Mouse (Mus musculus) spleen, postnatal 4 days (tissue): ENCODE data around the gene Ugt1a6a.

Source experiments
- DNase-seq, 2 experiments: peaks; one replicate each; pipeline ENCODE4 v3.0.0; 2022; ENCODE audit warnings: low spot score in 2 of 2

The Ugt1a6a gene

DNA sequence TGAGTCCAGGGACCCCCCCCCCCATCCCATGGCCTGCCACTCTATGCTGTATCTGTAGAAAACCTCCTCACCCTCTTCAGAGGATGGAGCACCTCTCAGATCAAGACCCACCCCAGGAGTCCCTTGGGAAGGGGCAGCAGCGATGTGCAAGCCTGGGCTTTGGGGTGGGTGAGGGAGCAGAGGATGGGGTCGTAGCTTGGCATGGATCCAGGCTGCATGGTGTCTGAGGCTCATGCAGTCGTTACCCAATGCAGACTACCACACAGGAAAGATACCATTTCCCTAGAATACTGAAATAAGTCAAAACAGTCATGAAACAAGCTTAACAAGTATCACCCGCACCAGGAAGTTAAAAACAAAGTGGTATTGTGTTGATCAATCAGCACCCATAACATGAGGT is 114.0 kb downstream of the Ugt1a6a start:
- no peak for DNase-seq

DNA sequence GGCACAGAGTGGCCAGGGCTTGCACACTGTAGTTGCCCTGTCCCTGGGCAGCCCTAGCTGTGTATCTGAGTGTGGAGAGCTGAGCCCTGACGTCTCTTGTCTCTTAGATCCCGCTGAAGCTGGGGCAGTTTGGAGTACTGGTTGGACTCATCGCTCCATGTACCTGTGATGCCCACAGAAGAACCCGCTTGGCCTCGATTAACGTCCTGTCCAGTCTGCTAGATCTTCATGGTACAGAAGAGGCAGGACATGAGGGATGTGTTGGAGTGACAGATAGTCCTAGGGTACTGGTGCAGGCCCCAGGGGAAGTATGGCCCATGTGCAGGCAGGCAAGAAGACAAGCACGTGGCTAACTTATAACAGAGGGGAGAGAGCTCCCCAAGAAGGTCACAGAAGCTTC is 115.0 kb downstream of the Ugt1a6a start:
- no peak for DNase-seq

DNA sequence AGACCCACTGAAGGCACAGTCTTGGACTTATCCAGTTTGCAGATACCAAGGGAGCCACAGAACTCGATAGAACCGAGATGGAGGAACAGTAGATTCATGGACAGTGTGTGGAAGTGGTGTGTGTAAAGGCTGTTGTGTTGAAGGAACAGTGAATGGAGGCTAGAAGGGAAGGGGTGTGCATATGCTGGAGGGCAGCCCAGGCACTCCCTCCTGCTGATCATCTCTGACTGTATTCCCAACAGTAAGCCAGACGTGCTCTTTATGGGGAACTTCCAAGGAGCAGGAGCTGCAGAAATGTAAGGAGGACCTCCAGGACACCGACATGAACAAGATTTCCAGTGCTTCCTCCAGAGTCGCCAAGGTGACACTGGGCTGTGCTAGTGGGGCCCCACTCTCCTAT is 115.4 kb downstream of the Ugt1a6a start:
- DNase-seq, result no peak

DNA sequence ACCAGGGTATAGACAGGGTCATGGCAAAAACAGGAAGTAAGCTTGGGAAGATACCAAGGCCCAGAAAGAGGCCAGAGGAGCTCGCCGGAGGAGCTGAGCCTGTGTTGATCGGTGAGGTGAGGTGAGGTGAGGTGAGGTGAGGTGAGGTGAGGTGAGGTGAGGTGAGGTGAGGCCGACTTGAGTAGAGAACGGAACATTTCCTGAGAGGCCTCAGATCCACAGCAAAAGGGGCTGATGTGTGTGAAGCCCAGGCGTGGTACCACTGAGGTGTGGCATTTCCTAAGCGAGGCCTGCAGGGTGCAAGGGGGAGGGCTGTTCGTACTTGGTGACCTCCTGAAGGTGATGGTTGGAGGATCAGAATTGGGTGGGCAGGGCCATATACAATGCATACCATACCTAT is 118.5 kb downstream of the Ugt1a6a start:
- no peak for DNase-seq

DNA sequence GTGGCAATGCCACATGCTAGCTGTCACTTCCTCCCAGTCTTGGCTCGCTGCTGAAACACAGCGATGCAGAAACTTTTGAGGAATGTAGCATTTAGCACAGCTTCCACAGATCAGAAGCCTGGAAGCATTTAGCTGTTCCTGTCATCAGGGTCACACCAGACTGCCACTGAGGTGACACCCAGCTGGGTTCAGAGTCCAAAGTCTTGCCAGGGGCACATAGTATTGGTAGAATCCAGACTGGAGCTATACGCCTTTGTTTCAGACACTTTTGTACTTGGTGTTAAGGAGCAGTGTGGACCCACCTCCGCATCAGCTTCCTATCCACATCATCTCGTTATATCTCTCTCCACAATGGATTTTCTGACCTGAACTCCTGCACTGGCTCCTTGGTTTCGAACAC is 118.9 kb downstream of the Ugt1a6a start:
- no peak for DNase-seq

DNA sequence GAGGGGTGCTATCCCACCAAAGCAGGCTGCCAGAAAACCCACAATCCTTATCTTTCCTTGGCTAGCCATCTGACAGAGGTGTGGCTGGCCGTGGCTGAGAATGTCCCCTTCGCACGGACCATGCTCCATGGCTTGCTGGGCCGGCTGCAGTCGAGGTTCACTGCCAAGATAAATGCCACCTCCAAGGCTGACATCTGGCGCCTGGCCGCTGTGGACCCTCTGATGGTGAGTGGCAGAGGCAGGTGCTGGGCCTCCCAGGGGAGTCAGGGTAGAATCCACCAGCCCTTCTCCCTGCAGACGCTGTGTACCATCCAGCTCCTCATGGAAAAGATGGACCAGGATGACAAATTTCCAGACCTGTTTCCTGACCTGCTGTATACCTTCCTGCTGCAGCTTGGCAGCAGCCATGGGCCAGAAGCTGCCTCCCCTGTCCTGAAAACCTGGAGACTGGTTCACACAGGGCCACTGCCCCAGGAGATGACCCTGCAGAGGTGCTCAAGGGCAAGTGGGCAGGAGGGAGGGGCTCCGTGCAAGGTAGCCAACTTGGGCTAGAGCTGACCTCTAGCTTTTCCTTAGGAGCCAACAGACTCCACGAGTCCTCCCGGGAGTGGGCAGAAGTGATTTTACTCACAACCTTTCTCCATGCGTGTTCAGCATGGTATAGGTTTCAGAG is 120.3 kb downstream of the Ugt1a6a start:
- DNase-seq, result no peak

DNA sequence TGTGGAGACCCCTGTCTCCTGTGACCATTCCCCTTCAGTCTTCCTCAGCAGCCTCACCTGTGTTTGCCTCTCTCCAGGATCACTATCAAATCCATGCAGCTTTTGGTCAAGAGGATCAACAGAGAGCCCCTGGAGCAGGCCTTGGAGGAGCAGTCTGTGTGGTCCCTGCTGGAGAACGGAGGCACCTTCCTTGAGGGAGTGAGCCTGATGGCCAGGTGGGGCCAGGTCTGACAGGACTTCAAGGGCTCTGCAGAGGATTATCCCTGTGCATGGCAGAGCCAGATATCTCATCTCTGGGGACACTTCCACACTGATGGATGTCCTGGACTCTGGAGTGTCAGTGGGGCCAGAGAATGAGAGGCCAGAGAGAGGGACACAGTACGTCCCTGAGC is 120.9 kb downstream of the Ugt1a6a start:
- DNase-seq, result no peak

DNA sequence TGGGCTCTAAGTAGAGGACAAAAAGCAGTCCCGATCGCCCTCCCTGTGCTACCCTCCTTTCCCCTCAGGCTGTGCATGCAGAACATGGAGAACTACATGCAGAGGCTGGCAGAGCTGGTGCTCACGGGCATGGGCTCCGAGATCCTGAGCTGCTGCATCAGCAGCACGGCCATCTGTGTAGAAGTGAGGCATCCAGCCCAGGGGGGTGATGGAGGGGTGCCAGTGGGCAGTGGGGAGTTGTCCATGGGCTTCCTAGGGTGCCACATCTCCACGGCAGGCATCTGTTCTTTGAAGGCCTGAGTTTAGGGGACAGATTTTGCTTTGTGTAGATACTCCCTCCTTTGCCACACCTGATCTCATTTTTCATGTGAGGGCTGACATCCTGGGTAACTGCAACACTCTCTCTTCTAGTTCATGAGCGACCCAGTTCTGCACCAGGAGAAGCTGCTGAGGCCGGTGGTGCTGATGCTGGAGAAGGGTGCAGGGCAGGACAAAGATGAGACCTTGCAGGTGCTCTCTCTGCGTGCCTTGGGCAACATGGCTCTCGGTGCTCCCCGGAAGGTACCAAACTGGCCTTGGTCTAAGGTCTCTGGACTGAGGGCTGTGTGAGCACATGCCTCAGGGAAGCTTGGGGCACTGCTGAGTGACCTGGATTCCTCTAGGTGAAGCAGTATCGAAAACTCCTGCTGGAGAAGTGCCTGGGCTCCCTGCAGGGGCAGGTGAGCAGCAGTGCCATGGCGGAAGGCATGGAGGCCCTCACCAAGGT is 121.6 kb downstream of the Ugt1a6a start:
- peak in 1 of 2 experiments; percentile 40 for DNase-seq

DNA sequence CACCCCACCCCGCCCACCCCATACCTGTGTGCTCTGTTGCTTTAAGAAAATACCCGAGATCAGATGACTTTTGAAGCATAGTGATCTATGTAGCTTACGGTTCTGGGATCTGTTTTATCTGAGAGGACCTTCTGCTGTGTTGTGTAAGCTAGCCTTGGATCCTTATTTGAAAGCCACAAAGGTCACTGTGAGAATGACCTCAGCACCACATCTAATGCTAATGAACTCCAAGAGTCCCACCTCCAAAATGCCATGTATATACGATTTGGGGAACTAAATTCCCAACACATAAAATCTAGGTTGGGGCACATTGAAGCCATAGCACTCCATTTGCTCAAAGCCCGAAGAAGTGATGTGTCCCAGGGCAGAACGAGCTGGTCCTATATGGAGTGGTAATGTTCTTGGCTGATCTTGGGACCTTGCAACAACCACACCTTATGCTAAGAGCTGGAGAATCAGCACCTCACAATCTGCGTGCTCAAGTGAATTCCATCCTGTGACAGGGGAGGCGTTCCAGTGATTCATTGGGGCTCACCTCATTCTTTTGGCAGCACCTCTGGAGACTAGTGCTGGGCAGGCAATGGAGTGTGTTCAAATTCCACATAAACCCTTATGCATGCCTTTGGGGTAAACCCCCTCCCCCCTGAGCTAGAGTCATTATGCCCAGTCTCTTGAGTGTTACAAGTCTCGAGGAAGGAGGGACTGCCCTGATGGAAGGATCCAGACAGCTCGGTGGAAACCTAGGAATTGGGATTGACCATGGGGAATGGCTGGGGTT is 122.5 kb downstream of the Ugt1a6a start:
- DNase-seq, result no peak

DNA sequence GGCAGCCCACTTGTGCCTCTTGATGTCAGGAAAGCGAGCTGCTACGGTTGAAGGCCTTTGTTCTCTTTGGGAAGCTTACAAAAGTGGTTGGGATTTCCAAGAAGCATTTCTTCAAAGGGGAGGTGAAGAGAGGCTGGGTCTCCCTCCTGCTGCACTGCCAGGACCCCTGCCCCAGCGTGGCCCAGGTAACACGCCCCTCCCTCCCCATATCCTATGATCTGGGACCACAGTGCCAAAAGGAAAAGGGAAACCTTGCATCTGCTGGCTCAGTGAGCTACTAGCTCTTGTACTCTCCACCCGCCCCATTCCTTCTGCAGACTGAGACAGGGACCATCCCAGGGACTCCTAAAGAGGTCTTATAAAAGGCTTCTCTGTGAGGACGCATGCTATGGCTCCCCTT is 123.1 kb downstream of the Ugt1a6a start:
- no peak for DNase-seq

DNA sequence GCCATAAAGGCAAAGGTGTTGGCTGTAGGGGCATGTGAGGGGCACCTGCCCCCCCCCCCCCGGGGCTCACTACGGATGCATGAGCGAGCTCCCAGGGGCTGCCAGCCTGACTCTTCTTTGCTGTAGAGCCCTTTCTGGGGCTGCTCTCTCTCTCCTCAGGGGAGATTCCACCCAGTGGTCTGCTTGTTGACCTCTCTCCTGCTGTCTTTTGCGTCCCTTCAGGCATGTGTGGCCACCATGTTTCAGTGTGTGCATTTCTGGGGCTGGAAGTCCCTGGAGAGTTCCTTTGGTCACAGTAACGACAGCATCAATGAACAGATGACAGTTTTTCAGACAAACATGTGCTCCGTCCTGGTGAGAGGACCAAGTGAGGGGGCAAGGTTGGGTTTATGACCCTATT is 123.8 kb downstream of the Ugt1a6a start:
- DNase-seq, result no peak

DNA sequence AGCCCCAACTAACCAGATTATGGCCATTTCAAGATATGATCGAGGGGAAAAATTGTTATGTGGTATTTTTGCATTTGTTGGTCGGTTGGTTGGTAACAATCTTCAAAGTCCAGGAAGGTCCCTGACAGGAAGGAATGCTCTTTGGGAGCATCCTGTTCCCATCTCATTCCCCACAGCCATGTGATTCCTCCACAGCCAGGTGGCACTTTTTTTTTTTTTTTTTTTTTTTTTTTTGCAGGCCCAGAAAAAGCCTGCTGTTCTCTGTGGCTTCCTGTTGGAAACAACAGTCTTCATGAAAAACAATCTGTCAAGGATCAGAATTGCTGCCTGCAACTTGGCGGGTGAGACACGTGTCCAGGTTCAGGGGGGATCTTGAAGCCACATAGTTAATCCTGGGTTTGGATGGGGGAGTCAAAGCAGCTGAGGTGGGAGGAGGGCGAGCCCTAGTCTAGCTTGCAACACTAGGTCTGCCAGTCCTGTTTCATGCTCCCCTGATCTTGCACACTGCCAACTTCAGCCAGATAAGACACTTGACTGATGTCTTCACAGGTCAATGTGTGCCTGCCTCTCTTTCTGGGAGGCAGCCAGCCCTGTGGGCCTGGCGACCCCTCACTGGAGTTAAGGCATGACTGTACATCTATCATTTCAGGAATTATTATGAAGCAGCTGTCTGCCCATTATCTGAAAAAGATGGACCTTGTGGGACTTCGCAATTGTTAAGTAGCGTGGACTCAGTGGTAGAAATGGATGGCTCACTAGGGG is 124.5 kb downstream of the Ugt1a6a start:
- DNase-seq, result no peak

DNA sequence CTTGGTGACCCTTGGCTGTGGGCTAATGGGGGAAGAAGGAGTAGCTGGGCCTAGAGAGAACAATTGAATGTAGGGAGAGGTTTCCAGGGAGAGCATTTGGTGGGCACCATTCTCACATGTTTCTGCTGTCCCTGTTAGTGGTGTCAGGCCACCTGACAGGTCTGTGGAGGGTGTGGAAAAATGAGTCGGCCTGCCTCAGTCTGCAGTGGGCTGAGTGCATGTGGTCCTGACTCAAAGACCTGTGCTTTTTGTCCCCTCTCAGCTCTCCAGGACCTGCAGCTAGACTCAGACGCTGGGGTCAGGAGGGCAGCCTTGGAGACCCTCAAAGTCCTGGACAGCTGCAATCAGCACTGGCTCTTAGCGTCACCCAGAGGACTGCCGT is 125.0 kb downstream of the Ugt1a6a start:
- DNase-seq, result no peak

DNA sequence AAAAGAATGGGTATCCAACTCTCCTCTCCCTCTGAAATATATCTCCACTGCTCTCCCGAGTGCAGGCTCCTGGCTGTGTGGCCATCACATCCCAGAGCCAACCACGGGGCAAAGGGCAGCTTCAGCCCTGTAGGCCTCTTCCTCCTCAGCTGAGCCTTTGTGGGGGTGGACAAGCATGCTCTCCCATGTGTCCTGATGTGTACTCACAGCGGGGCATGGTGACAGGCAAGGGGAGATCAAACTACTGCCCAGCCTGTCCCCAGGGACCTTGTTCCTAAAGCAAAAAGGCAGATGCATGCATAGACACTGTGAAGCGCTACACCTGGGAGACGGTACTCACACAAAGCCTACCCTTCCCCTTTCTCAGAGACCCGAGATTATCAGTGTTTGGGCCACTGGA is 125.5 kb downstream of the Ugt1a6a start:
- DNase-seq, result peak; percentile 58 to 87

DNA sequence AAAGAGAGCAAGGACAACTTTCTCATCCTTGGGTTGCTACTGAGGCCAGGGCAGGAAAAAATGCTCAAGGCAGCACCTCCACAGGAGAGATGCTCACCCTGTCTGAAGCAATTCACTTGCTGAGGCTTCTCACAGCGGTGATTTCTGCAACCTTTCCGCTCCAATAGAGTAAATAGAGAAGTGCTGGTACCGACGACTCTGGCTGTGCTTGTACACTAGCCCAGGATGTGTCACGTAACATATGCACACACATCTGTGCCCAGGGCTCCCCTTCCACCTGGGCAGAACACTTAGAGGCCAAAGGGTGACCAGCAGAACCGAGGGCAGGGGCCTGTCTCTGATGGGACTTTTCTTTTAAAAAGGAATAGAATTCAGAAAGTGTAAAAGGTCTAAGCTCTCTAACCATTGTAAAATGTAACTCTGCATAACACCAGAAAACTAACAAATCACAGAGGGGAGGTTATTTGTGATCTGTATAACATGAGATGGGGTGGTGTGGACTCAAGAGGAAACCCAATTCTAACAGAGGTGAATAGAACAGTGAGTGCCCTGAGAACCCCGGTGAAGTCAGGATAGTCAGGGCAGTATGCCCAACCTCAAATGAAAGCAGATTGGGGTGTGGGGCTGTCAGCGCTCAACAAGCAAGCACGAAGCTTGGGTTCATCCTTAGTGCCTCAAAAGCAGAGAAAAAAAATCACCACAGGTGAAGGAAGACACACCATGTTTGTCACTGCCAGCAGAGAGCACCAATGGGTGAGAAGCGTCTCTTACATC is 126.2 kb downstream of the Ugt1a6a start:
- no peak for DNase-seq

DNA sequence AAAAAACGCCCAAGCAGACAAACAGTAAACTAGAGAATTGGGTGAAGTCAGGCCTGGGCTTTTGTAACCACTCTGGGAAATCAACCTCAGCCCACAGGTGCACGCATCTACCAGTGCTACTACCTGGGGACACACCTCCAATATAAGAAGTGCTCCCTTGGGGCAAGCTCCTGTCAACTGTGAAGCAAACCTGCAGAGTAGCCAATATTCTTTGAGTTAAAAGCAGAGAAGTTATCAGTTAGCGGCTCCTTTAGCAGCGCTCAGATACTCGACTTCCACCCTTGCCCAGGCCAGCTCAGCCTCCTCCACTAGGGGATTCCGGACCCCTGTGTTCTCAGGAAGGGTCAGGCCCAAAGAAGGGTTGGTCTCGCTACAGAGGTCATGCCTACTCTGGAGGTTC is 127.1 kb downstream of the Ugt1a6a start:
- no peak for DNase-seq

DNA sequence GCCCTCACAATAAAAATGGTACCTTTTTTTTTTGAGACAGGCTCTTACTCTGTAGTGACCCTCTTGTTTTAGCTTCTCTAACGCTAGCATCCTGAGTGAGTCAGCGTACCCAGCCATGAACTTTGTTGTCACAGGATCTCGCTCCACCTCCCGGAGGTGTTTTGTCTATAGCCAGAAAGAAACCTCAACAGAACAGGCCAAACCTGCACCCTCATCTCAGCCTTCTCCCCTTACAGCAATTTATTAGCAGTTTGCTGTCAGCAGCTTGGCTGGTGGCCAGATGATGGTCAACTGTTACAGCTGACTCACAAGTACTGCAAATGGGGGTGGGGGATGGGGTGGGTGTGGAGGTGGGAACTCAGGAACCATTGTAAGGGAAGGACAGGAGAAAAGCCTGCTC is 127.6 kb downstream of the Ugt1a6a start:
- DNase-seq, result no peak

DNA sequence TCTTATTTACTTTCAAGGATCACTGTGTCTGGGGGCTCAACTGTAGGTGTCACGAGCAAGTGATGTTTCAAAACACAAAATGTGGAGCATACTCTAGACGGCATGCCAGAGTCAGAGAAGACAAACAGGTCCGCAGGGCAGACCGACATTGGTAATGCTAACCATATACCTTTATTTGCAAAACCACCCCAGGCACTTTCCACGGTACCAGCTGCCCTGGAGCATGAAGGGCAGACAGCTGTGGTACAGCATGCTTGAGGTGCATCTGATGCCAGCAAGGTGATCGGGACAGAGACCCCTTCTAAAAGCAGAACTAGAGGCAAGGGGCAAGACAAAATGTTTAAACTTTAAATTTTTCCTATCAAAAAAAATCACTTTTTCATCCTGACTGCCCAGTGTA is 128.4 kb downstream of the Ugt1a6a start:
- DNase-seq, result no peak

DNA sequence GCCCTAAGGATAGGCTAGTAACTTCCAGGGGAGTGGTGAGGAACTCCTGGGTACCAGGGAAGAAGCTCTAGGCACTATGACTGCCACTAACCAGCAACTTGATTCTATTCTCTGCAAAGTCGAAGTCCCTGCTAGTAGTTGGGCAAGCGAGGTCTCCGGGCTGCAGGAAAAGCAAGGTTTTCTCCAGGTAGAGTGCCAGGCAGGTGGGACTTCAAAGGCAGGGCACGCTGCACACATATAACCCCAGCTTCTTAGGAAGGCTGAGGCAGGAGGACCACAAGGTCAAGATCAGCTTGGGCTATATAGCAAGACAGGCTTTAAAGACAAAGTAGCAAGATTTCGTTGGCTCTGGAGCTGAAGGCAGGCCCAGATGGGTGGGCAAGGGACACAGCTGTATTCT is 129.2 kb downstream of the Ugt1a6a start:
- no peak for DNase-seq

DNA sequence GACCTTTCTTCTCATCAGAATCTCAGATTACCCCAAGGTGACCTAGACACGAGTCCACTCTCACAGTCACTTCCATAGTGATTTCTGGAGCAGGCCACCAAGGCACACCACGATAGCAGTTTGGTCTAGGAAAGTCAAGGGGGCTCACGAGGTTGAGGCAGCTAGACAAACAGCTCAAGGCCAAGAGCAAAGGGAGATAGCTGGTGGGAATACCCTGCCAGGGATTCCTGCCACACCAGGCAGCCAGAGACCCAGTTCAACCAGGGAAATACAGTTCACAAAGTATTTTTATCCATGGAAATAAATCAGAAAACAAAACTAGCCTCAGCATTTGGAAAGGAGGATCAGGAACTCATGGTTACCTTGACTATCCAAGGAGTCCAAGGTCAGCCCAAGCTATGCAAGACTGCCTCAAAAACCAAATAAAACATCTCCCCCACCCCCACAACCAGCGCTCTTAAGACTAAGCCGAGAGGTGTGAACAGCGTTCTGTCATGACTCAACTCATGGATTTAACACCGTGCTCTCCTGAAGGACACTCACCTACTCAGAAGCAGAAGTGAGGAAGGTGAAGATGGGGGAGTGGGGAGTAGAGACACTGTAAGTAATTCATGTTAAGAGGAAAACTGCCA is 129.7 kb downstream of the Ugt1a6a start:
- no peak for DNase-seq

DNA sequence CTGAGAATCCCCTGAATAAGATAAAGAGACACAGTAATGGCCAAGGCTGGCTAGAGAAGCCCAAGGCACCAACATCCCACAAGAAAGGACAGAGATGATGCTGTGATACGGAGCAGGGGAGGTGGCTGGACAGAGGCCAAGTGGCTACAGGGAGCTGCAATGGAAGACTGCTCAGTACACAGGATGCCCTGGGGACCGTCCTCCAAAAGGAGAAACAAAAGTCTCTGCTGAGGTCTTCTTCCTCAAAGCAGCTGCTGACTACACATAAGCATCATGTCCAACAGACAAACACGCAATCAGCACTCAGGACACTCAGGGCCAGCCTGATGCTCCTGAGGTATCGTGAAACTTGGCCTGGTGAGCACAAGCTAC is 130.2 kb downstream of the Ugt1a6a start:
- no peak for DNase-seq
